ENCODE assay signal across 29 mouse cellular contexts in the genomic region with DNA sequence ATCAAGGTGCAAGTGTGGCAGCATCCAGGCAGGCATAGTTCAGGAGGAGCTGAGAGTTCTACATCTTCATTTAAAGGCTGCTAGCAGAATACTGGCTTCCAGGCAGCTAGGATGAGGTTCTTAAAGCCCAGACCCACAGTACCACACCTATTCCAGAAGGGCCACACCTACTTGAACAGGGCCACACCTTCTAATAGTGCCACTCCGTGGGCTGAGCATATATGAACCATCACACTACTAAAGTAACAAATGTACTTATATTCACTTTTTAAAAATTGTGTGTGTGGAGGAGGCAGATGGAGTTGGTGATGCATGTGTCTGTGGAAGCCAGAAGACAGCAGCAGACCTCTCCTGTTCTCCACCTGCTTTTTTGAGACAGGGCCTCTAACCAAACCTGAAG.
"Had no signal": no experiment of that assay in that cellular context is flagged by ENCODE, and none has a peak within 500 bp of the region (broad histone marks: within the 10 kb centered on the region; RNA-seq: fewer than 3 reads in every experiment).

No protein-coding gene starts in this region.

- H3K9me3 ChIP-seq: embryonic facial prominence, embryonic 10.5 days; embryonic facial prominence, embryonic 12.5 days; embryonic facial prominence, embryonic 13.5 days; embryonic facial prominence, embryonic 15.5 days; forebrain, embryonic 10.5 days; forebrain, embryonic 12.5 days; forebrain, embryonic 13.5 days; forebrain, embryonic 15.5 days had no signal

- H3K4me2 ChIP-seq: embryonic facial prominence, embryonic 12.5 days; embryonic facial prominence, embryonic 13.5 days; embryonic facial prominence, embryonic 15.5 days; forebrain, embryonic 12.5 days; forebrain, embryonic 13.5 days; forebrain, embryonic 15.5 days had no signal

- H3K4me3 ChIP-seq: embryonic facial prominence, embryonic 10.5 days; embryonic facial prominence, embryonic 12.5 days; embryonic facial prominence, embryonic 13.5 days; embryonic facial prominence, embryonic 15.5 days; erythroblast, embryonic 14.5 days; forebrain, embryonic 10.5 days; forebrain, embryonic 12.5 days; forebrain, embryonic 13.5 days; forebrain, embryonic 15.5 days; gastrocnemius, adult 2 months; heart, adult 2 months had no signal

- DNase-seq: cerebellum, adult 18-20 months; cerebellum, adult 2 months; cerebellum, adult 8-10 months; cerebellum, adult 9-10 months; cerebellum, adult 9-11 months; cerebellum, postnatal 10 days; cerebellum, postnatal 14 days; cerebellum, postnatal 25 days; cerebellum, postnatal 36 days; embryo, embryonic 11 days; forebrain, postnatal 0 days; gastrocnemius, adult 2 months; gastrocnemius, postnatal 10 days; gastrocnemius, postnatal 14 days; gastrocnemius, postnatal 25 days; gastrocnemius, postnatal 36 days; heart, adult 18-20 months; heart, adult 2 months had no signal

- H3K36me3 ChIP-seq: embryonic facial prominence, embryonic 12.5 days; embryonic facial prominence, embryonic 15.5 days; forebrain, embryonic 12.5 days; forebrain, embryonic 15.5 days had no signal

- H3K27ac ChIP-seq: embryonic facial prominence, embryonic 10.5 days; embryonic facial prominence, embryonic 12.5 days; embryonic facial prominence, embryonic 13.5 days; embryonic facial prominence, embryonic 15.5 days; forebrain, embryonic 10.5 days; forebrain, embryonic 12.5 days; forebrain, embryonic 13.5 days; forebrain, embryonic 15.5 days; gastrocnemius, adult 2 months; heart, adult 2 months had no signal

- ATAC-seq: forebrain, embryonic 13.5 days; forebrain, embryonic 14.5 days; forebrain, embryonic 15.5 days; forebrain, embryonic 16.5 days; forebrain, postnatal 0 days had no signal

- H3K9ac ChIP-seq: embryonic facial prominence, embryonic 12.5 days; embryonic facial prominence, embryonic 13.5 days; embryonic facial prominence, embryonic 15.5 days; forebrain, embryonic 12.5 days; forebrain, embryonic 13.5 days; forebrain, embryonic 15.5 days; forebrain, postnatal 0 days had no signal

- H3K27me3 ChIP-seq: embryonic facial prominence, embryonic 12.5 days; embryonic facial prominence, embryonic 13.5 days; embryonic facial prominence, embryonic 15.5 days; forebrain, embryonic 12.5 days; forebrain, embryonic 13.5 days; forebrain, embryonic 15.5 days had no signal

- H3K4me1 ChIP-seq: embryonic facial prominence, embryonic 10.5 days; embryonic facial prominence, embryonic 12.5 days; embryonic facial prominence, embryonic 13.5 days; embryonic facial prominence, embryonic 15.5 days; forebrain, embryonic 10.5 days; forebrain, embryonic 12.5 days; forebrain, embryonic 13.5 days; forebrain, embryonic 15.5 days had no signal
